Mouse (Mus musculus): ENCODE measurements at regions not wholly inside any gene's neighbourhood (a gene's known extent, or its start where the extent isn't known, plus 50 kb on each side); places are given as distances from the start of the nearest gene placed in this dataset.

DNA sequence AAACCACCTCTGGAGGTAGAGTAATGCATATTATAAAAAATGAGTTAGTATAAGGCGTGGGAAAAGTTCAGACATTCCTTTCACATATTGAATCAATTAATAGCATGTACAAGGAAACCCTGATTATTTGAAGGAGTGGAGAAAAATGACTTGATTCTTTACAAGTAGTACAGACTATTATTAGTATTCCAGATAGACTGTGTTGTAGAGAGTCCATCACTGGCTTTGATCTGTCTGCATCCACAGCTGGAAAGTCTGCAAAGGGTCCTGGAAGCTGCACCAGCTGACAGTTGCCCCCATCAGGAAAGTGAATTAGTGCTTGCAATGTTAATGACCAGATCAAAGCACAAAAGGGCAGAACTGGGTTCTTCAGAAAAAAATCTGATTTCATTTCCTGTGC, 391.6 kb downstream of the 1700008P02Rik start:
- TF ChIP-seq CTCF (IDR thresholded peaks at IDR 0.05; ENCODE audit: low read depth, low read length) (no peak), GATA1 (IDR thresholded peaks at IDR 0.05; ENCODE audit: borderline replicate concordance, low read length) (no peak), GATA2 (IDR thresholded peaks at IDR 0.05; ENCODE audit: borderline replicate concordance, low read depth, low read length) (no peak), TAL1 (conservative IDR thresholded peaks at IDR 0.05; ENCODE audit: low read depth, low read length) (no peak), POLR2AphosphoS5 (IDR thresholded peaks at IDR 0.05; ENCODE audit: insufficient replicate concordance, low read depth, low read length) (no peak)
- no peak for ATAC-seq (ENCODE audit: extremely low read depth, insufficient number of reproducible peaks, low FRiP score, poor library complexity, severe bottlenecking)

More for the DNA sequence above, 391.6 kb downstream of the 1700008P02Rik start:
- H3K4me1 ChIP-seq (ENCODE audit: insufficient read depth, low read depth, low read length): no peaks in the 10 kb centered on the region
- no peaks in the 10 kb centered on the region for H3K36me3 ChIP-seq (replicated peaks)
- H3K27me3 ChIP-seq (ENCODE audit: insufficient read depth, low read length): no peaks in the 10 kb centered on the region
- no peaks in the 10 kb centered on the region for H3K9me3 ChIP-seq (replicated peaks)
- no peak overlapping the region for H3K4me3 ChIP-seq (ENCODE audit: low read depth, low read length)
- no peak for DNase-seq (ENCODE audit: low spot score)

All from G1E (cell line).